Mouse (Mus musculus) erythroblast, embryonic 14.5 days (primary cell): ENCODE data around the gene Mctp1. TPM values are rescaled to one million over a fixed set of nuclear protein-coding genes. Genes with fewer than 3 reads are reported as not detected.

Source experiments
- H3K27me3 ChIP-seq: 2 replicates; pipeline ENCODE4 v1.6.1; 2012; ENCODE audit warnings: inconsistent platforms; ENCODE audit not compliant: control insufficient read depth
- H3K36me3 ChIP-seq: 2 replicates; pipeline ENCODE4 v1.6.1; 2012; ENCODE audit warnings: mild to moderate bottlenecking, inconsistent platforms; ENCODE audit not compliant: control insufficient read depth
- H3K4me1 ChIP-seq: 2 replicates; pipeline ENCODE4 v1.6.1; 2012; ENCODE audit warnings: inconsistent platforms; ENCODE audit not compliant: control insufficient read depth
- H3K4me3 ChIP-seq: replicated peaks from 2 replicates; pipeline ENCODE3; 2012; ENCODE audit warnings: moderate library complexity, mild to moderate bottlenecking, inconsistent platforms
- H3K9me3 ChIP-seq: 2 replicates; pipeline ENCODE4 v1.6.1; 2012; ENCODE audit warnings: low read length, inconsistent platforms, mixed read lengths; ENCODE audit not compliant: control insufficient read depth
- GATA1 ChIP-seq: IDR thresholded peaks from 2 replicates; pipeline ENCODE4 v1.6.1; 2012; ENCODE audit warnings: low read length, inconsistent platforms, mixed read lengths
- TAL1 ChIP-seq: IDR thresholded peaks from 3 replicates; pipeline ENCODE4 v1.6.1; 2012; ENCODE audit warnings: low read length, inconsistent platforms, mixed read lengths
- polyA plus RNA-seq: library from polyadenylated mRNA; stranded (reverse); fragments of >175 nt; gene quantifications from 2 replicates; pipeline ENCODE4 v1.2.3, GENCODE M21; 2012

The Mctp1 gene
- polyA plus RNA-seq, 1 experiment, result not detected

- Histone ChIP-seq H3K27me3 (no peaks in the 10 kb centered on the region), H3K4me3 (no peak overlapping the region), H3K36me3 (no peaks in the 10 kb centered on the region), H3K4me1 (no peaks in the 10 kb centered on the region), H3K9me3 (no peaks in the 10 kb centered on the region)
- TF ChIP-seq TAL1 (no peak), GATA1 (no peak)
Measured at GRCm38 (mm10) chr13:76823083-76823482, 438.7 kb downstream of the Mctp1 start.

GRCm38 (mm10) chr13:76824932-76825694 lies 440.8 kb downstream of the Mctp1 start:
- H3K36me3 ChIP-seq, result no peaks in the 10 kb centered on the region
- TF ChIP-seq GATA1 (no peak), TAL1 (no peak)
- H3K9me3 ChIP-seq, result no peaks in the 10 kb centered on the region
- H3K4me1 ChIP-seq, result no peaks in the 10 kb centered on the region
- no peaks in the 10 kb centered on the region for H3K27me3 ChIP-seq
- H3K4me3 ChIP-seq, result no peak overlapping the region

- Histone ChIP-seq H3K4me3 (no peak overlapping the region), H3K27me3 (no peaks in the 10 kb centered on the region), H3K36me3 (no peaks in the 10 kb centered on the region), H3K9me3 (no peaks in the 10 kb centered on the region), H3K4me1 (no peaks in the 10 kb centered on the region)
- TF ChIP-seq TAL1, result no peak
- no peak for TF ChIP-seq GATA1
Measured at GRCm38 (mm10) chr13:76827738-76828137, 443.4 kb downstream of the Mctp1 start.

GRCm38 (mm10) chr13:76838031-76838430 lies 453.7 kb downstream of the Mctp1 start:
- Histone ChIP-seq H3K4me3 (no peak overlapping the region), H3K36me3 (no peaks in the 10 kb centered on the region), H3K9me3 (no peaks in the 10 kb centered on the region), H3K4me1 (no peaks in the 10 kb centered on the region), H3K27me3 (no peaks in the 10 kb centered on the region)
- TF ChIP-seq TAL1, result no peak
- no peak for TF ChIP-seq GATA1

GRCm38 (mm10) chr13:76840712-76841111 lies 456.4 kb downstream of the Mctp1 start:
- Histone ChIP-seq H3K36me3 (no peaks in the 10 kb centered on the region), H3K4me1 (no peaks in the 10 kb centered on the region), H3K4me3 (no peak overlapping the region), H3K9me3 (no peaks in the 10 kb centered on the region), H3K27me3 (no peaks in the 10 kb centered on the region)
- no peak for TF ChIP-seq GATA1
- TF ChIP-seq TAL1, result no peak

GRCm38 (mm10) chr13:76844629-76845255 lies 460.4 kb downstream of the Mctp1 start:
- no peaks in the 10 kb centered on the region for H3K27me3 ChIP-seq
- no peaks in the 10 kb centered on the region for H3K9me3 ChIP-seq
- no peak overlapping the region for H3K4me3 ChIP-seq
- TF ChIP-seq TAL1, result no peak
- TF ChIP-seq GATA1, result no peak
- no peaks in the 10 kb centered on the region for H3K36me3 ChIP-seq
- no peaks in the 10 kb centered on the region for H3K4me1 ChIP-seq

GRCm38 (mm10) chr13:76850412-76851054 lies 466.2 kb downstream of the Mctp1 start:
- Histone ChIP-seq H3K27me3 (no peaks in the 10 kb centered on the region), H3K9me3 (no peaks in the 10 kb centered on the region), H3K36me3 (no peaks in the 10 kb centered on the region), H3K4me1 (no peaks in the 10 kb centered on the region), H3K4me3 (no peak overlapping the region)
- no peak for TF ChIP-seq GATA1

GRCm38 (mm10) chr13:76854306-76854705 lies 470.0 kb downstream of the Mctp1 start:
- H3K4me3 ChIP-seq, result no peak overlapping the region
- no peak for TF ChIP-seq TAL1
- no peak for TF ChIP-seq GATA1
- no peaks in the 10 kb centered on the region for H3K4me1 ChIP-seq
- no peaks in the 10 kb centered on the region for H3K27me3 ChIP-seq
- no peaks in the 10 kb centered on the region for H3K36me3 ChIP-seq
- no peaks in the 10 kb centered on the region for H3K9me3 ChIP-seq

GRCm38 (mm10) chr13:76855021-76855420 lies 470.7 kb downstream of the Mctp1 start:
- H3K36me3 ChIP-seq, result no peaks in the 10 kb centered on the region
- no peaks in the 10 kb centered on the region for H3K9me3 ChIP-seq
- H3K4me1 ChIP-seq, result no peaks in the 10 kb centered on the region
- TF ChIP-seq GATA1, result no peak
- TF ChIP-seq TAL1, result no peak
- H3K4me3 ChIP-seq, result no peak overlapping the region
- H3K27me3 ChIP-seq, result no peaks in the 10 kb centered on the region
